Mouse (Mus musculus): Measurements from ENCODE around the gene Kcnj1. TPM values are rescaled to one million over a fixed set of nuclear protein-coding genes. Genes with fewer than 3 reads are reported as not detected.

Kcnj1 gene
- polyA plus RNA-seq, 1 experiment from 2014 or later = 0.07 TPM

GRCm38 (mm10) chr9:32348096-32348495 lies 24.2 kb upstream of the Kcnj1 start:
- Histone ChIP-seq H3K27me3 (ENCODE audit: control insufficient read depth, insufficient read depth, low read length) (0 out of 2 replicates have a peak, but pooled peaks cover 4% of the 10 kb centered on the region), H3K4me2 (ENCODE audit: low read depth, low read length) (no peak overlapping the region), H3K36me3 (ENCODE audit: control insufficient read depth, insufficient read depth) (no peaks in the 10 kb centered on the region), H3K4me1 (ENCODE audit: control insufficient read depth, insufficient read depth, low read length) (peaks cover 4% of the 10 kb centered on the region; the same call in 1 of the 2 replicates), H3K9me3 (replicated peaks; ENCODE audit: control insufficient read depth, low read length) (no peaks in the 10 kb centered on the region), H3K4me3 (ENCODE audit: low read length) (no peak overlapping the region), H3K27ac (ENCODE audit: low read length) (no peak overlapping the region), H3K9ac (ENCODE audit: low read length) (no peak overlapping the region)
- WGBS = 70% methylated on average over 8 of the region's 8 CpGs
- no peak for ATAC-seq (replicated peaks; ENCODE audit: extremely low read depth, insufficient read depth, low FRiP score)

- H3K27ac ChIP-seq (ENCODE audit: low read length) = no peak overlapping the region
- H3K4me3 ChIP-seq (ENCODE audit: low read length) = no peak overlapping the region
- 82% methylated on average over 10 of the region's 10 CpGs for whole genome bisulfite sequencing
- H3K9ac ChIP-seq (ENCODE audit: low read length) = no peak overlapping the region
- no peak for ATAC-seq (replicated peaks; ENCODE audit: extremely low read depth, insufficient read depth, low FRiP score)
- H3K4me1 ChIP-seq (ENCODE audit: control insufficient read depth, insufficient read depth, low read length) = peaks cover 4% of the 10 kb centered on the region; the same call in 1 of the 2 replicates
- H3K9me3 ChIP-seq (replicated peaks; ENCODE audit: control insufficient read depth, low read length) = no peaks in the 10 kb centered on the region
- no peak overlapping the region for H3K4me2 ChIP-seq (ENCODE audit: low read depth, low read length)
- no peaks in the 10 kb centered on the region for H3K36me3 ChIP-seq (ENCODE audit: control insufficient read depth, insufficient read depth)
- 0 out of 2 replicates have a peak, but pooled peaks cover 4% of the 10 kb centered on the region for H3K27me3 ChIP-seq (ENCODE audit: control insufficient read depth, insufficient read depth, low read length)
Measured at GRCm38 (mm10) chr9:32349344-32349743, 22.9 kb upstream of the Kcnj1 start.

- H3K36me3 ChIP-seq (ENCODE audit: control insufficient read depth, insufficient read depth) = no peaks in the 10 kb centered on the region
- no peaks in the 10 kb centered on the region for H3K9me3 ChIP-seq (replicated peaks; ENCODE audit: control insufficient read depth, low read length)
- 7% methylated on average over 6 of the region's 6 CpGs for WGBS
- H3K4me1 ChIP-seq (ENCODE audit: control insufficient read depth, insufficient read depth, low read length) = peaks cover 2% of the 10 kb centered on the region; the same call in 1 of the 2 replicates
- no peak overlapping the region for H3K4me2 ChIP-seq (ENCODE audit: low read depth, low read length)
- H3K9ac ChIP-seq (ENCODE audit: low read length) = no peak overlapping the region
- no peak for ATAC-seq (replicated peaks; ENCODE audit: extremely low read depth, insufficient read depth, low FRiP score)
- no peak overlapping the region for H3K27ac ChIP-seq (ENCODE audit: low read length)
- 0 out of 2 replicates have a peak, but pooled peaks cover 4% of the 10 kb centered on the region for H3K27me3 ChIP-seq (ENCODE audit: control insufficient read depth, insufficient read depth, low read length)
- H3K4me3 ChIP-seq (ENCODE audit: low read length) = no peak overlapping the region
Measured at GRCm38 (mm10) chr9:32350332-32350731, 22.0 kb upstream of the Kcnj1 start.

- 0 out of 2 replicates have a peak, but pooled peaks cover 3% of the 10 kb centered on the region for H3K9me3 ChIP-seq (replicated peaks; ENCODE audit: control insufficient read depth, low read length)
- no peak overlapping the region for H3K4me2 ChIP-seq (ENCODE audit: low read depth, low read length)
- H3K27me3 ChIP-seq (ENCODE audit: control insufficient read depth, insufficient read depth, low read length) = no peaks in the 10 kb centered on the region
- H3K4me3 ChIP-seq (ENCODE audit: low read length) = no peak overlapping the region
- ATAC-seq (replicated peaks; ENCODE audit: extremely low read depth, insufficient read depth, low FRiP score) = no peak
- H3K4me1 ChIP-seq (ENCODE audit: control insufficient read depth, insufficient read depth, low read length) = no peaks in the 10 kb centered on the region
- H3K27ac ChIP-seq (ENCODE audit: low read length) = no peak overlapping the region
- H3K9ac ChIP-seq (ENCODE audit: low read length) = no peak overlapping the region
- no peaks in the 10 kb centered on the region for H3K36me3 ChIP-seq (ENCODE audit: control insufficient read depth, insufficient read depth)
- WGBS = 80% methylated on average over 1 of the region's 1 CpGs
Measured at GRCm38 (mm10) chr9:32360770-32361169, 11.5 kb upstream of the Kcnj1 start.

- H3K4me2 ChIP-seq (ENCODE audit: low read depth, low read length) = no peak overlapping the region
- WGBS = 29% methylated on average over 2 of the region's 2 CpGs
- H3K9ac ChIP-seq (ENCODE audit: low read length) = no peak overlapping the region
- ATAC-seq (replicated peaks; ENCODE audit: extremely low read depth, insufficient read depth, low FRiP score) = no peak
- no peak overlapping the region for H3K4me3 ChIP-seq (ENCODE audit: low read length)
- no peak overlapping the region for H3K27ac ChIP-seq (ENCODE audit: low read length)
- no peaks in the 10 kb centered on the region for H3K36me3 ChIP-seq (ENCODE audit: control insufficient read depth, insufficient read depth)
- no peaks in the 10 kb centered on the region for H3K27me3 ChIP-seq (ENCODE audit: control insufficient read depth, insufficient read depth, low read length)
- H3K4me1 ChIP-seq (ENCODE audit: control insufficient read depth, insufficient read depth, low read length) = no peaks in the 10 kb centered on the region
- H3K9me3 ChIP-seq (replicated peaks; ENCODE audit: control insufficient read depth, low read length) = peaks cover 3% of the 10 kb centered on the region; the same call in 1 of the 2 replicates
Measured at GRCm38 (mm10) chr9:32368812-32369211, 3.5 kb upstream of the Kcnj1 start.

GRCm38 (mm10) chr9:32369388-32369787 lies 2.9 kb upstream of the Kcnj1 start:
- H3K9ac ChIP-seq (ENCODE audit: low read length) = no peak overlapping the region
- no peak overlapping the region for H3K4me3 ChIP-seq (ENCODE audit: low read length)
- ATAC-seq (replicated peaks; ENCODE audit: extremely low read depth, insufficient read depth, low FRiP score) = no peak
- peaks cover 3% of the 10 kb centered on the region; the same call in 1 of the 2 replicates for H3K9me3 ChIP-seq (replicated peaks; ENCODE audit: control insufficient read depth, low read length)
- 56% methylated on average over 6 of the region's 6 CpGs for WGBS
- H3K4me1 ChIP-seq (ENCODE audit: control insufficient read depth, insufficient read depth, low read length) = no peaks in the 10 kb centered on the region
- H3K36me3 ChIP-seq (ENCODE audit: control insufficient read depth, insufficient read depth) = no peaks in the 10 kb centered on the region
- H3K27me3 ChIP-seq (ENCODE audit: control insufficient read depth, insufficient read depth, low read length) = no peaks in the 10 kb centered on the region
- no peak overlapping the region for H3K4me2 ChIP-seq (ENCODE audit: low read depth, low read length)
- H3K27ac ChIP-seq (ENCODE audit: low read length) = no peak overlapping the region

GRCm38 (mm10) chr9:32373656-32374055 lies 1.4 kb downstream of the Kcnj1 start:
- no peaks in the 10 kb centered on the region for H3K9me3 ChIP-seq (replicated peaks; ENCODE audit: control insufficient read depth, low read length)
- ATAC-seq (replicated peaks; ENCODE audit: extremely low read depth, insufficient read depth, low FRiP score) = no peak
- H3K27ac ChIP-seq (ENCODE audit: low read length) = no peak overlapping the region
- no peak overlapping the region for H3K4me2 ChIP-seq (ENCODE audit: low read depth, low read length)
- no peak overlapping the region for H3K4me3 ChIP-seq (ENCODE audit: low read length)
- 89% methylated on average over 6 of the region's 6 CpGs for WGBS
- no peaks in the 10 kb centered on the region for H3K27me3 ChIP-seq (ENCODE audit: control insufficient read depth, insufficient read depth, low read length)
- no peak overlapping the region for H3K9ac ChIP-seq (ENCODE audit: low read length)
- H3K4me1 ChIP-seq (ENCODE audit: control insufficient read depth, insufficient read depth, low read length) = no peaks in the 10 kb centered on the region
- H3K36me3 ChIP-seq (ENCODE audit: control insufficient read depth, insufficient read depth) = no peaks in the 10 kb centered on the region

- WGBS = 58% methylated on average over 7 of the region's 7 CpGs
- no peaks in the 10 kb centered on the region for H3K36me3 ChIP-seq (ENCODE audit: control insufficient read depth, insufficient read depth)
- no peaks in the 10 kb centered on the region for H3K4me1 ChIP-seq (ENCODE audit: control insufficient read depth, insufficient read depth, low read length)
- H3K4me3 ChIP-seq (ENCODE audit: low read length) = no peak overlapping the region
- no peak overlapping the region for H3K9ac ChIP-seq (ENCODE audit: low read length)
- no peak for ATAC-seq (replicated peaks; ENCODE audit: extremely low read depth, insufficient read depth, low FRiP score)
- no peaks in the 10 kb centered on the region for H3K9me3 ChIP-seq (replicated peaks; ENCODE audit: control insufficient read depth, low read length)
- H3K27ac ChIP-seq (ENCODE audit: low read length) = no peak overlapping the region
- no peaks in the 10 kb centered on the region for H3K27me3 ChIP-seq (ENCODE audit: control insufficient read depth, insufficient read depth, low read length)
- H3K4me2 ChIP-seq (ENCODE audit: low read depth, low read length) = no peak overlapping the region
Measured at GRCm38 (mm10) chr9:32376031-32376430, 3.7 kb downstream of the Kcnj1 start.

GRCm38 (mm10) chr9:32376863-32377590 lies 4.7 kb downstream of the Kcnj1 start:
- H3K9me3 ChIP-seq (replicated peaks; ENCODE audit: control insufficient read depth, low read length) = no peaks in the 10 kb centered on the region
- H3K9ac ChIP-seq (ENCODE audit: low read length) = no peak overlapping the region
- H3K4me3 ChIP-seq (ENCODE audit: low read length) = no peak overlapping the region
- no peak overlapping the region for H3K27ac ChIP-seq (ENCODE audit: low read length)
- H3K4me2 ChIP-seq (ENCODE audit: low read depth, low read length) = no peak overlapping the region
- no peaks in the 10 kb centered on the region for H3K36me3 ChIP-seq (ENCODE audit: control insufficient read depth, insufficient read depth)
- no peaks in the 10 kb centered on the region for H3K27me3 ChIP-seq (ENCODE audit: control insufficient read depth, insufficient read depth, low read length)
- no peaks in the 10 kb centered on the region for H3K4me1 ChIP-seq (ENCODE audit: control insufficient read depth, insufficient read depth, low read length)
- WGBS = 61% methylated on average over 5 of the region's 5 CpGs
- no peak for ATAC-seq (replicated peaks; ENCODE audit: extremely low read depth, insufficient read depth, low FRiP score)

Measured in heart, embryonic 16.5 days (tissue).